Mouse (Mus musculus): ENCODE results near the gene Ncbp3.

- TF ChIP-seq ZC3H11A (IDR thresholded peaks at IDR 0.05; ENCODE audit: borderline replicate concordance, low read depth, low read length) (peak; percentile 46; the same call in 1 of the 2 replicates), CHD2 (IDR thresholded peaks at IDR 0.05; ENCODE audit: low read depth, low read length) (no peak), ZNF384 (IDR thresholded peaks at IDR 0.05; ENCODE audit: low read depth, low read length) (no peak), MAFK (IDR thresholded peaks at IDR 0.05; ENCODE audit: insufficient read depth, low read depth, low read length) (no peak)
These were observed 39.7 kb upstream of the Ncbp3 start for GRCm38 (mm10) chr11:73007698-73008481.

All from ES-E14 (cell line).